Mouse (Mus musculus): ENCODE results near the gene Fgfr2. TPM values are rescaled to one million over a fixed set of nuclear protein-coding genes. Genes with fewer than 3 reads are reported as not detected.

The Fgfr2 gene
- polyA plus RNA-seq, 1 experiment from 2014 or later: 106 TPM

GRCm38 (mm10) chr7:132982639-132983038 lies 140.5 kb downstream of the Fgfr2 start:
- Histone ChIP-seq H3K4me2 (ENCODE audit: low read depth, low read length) (no peak overlapping the region), H3K27ac (replicated peaks; ENCODE audit: low read depth, low read length) (no peak overlapping the region), H3K9ac (ENCODE audit: low read depth, low read length) (no peak overlapping the region), H3K36me3 (ENCODE audit: control insufficient read depth, insufficient read depth, low read length) (peaks cover 62% of the 10 kb centered on the region), H3K9me3 (ENCODE audit: control insufficient read depth, low read length) (no peaks in the 10 kb centered on the region), H3K4me1 (ENCODE audit: control insufficient read depth, insufficient read depth, low read length) (no peaks in the 10 kb centered on the region), H3K27me3 (replicated peaks; ENCODE audit: control insufficient read depth, insufficient read depth, low read length) (no peaks in the 10 kb centered on the region), H3K4me3 (ENCODE audit: low read depth, low read length) (no peak overlapping the region)
- DNase-seq (ENCODE audit: low spot score): no peak
- ATAC-seq (ENCODE audit: low read depth): no peak
- 81% methylated on average over 3 of the region's 3 CpGs for WGBS

- H3K9ac ChIP-seq (ENCODE audit: low read depth, low read length): no peak overlapping the region
- no peak overlapping the region for H3K4me3 ChIP-seq (ENCODE audit: low read depth, low read length)
- H3K4me2 ChIP-seq (ENCODE audit: low read depth, low read length): no peak overlapping the region
- peaks cover 55% of the 10 kb centered on the region for H3K36me3 ChIP-seq (ENCODE audit: control insufficient read depth, insufficient read depth, low read length)
- WGBS: 95% methylated on average over 2 of the region's 2 CpGs
- no peak for DNase-seq (ENCODE audit: low spot score)
- no peaks in the 10 kb centered on the region for H3K4me1 ChIP-seq (ENCODE audit: control insufficient read depth, insufficient read depth, low read length)
- H3K9me3 ChIP-seq (ENCODE audit: control insufficient read depth, low read length): no peaks in the 10 kb centered on the region
- H3K27ac ChIP-seq (replicated peaks; ENCODE audit: low read depth, low read length): no peak overlapping the region
- no peaks in the 10 kb centered on the region for H3K27me3 ChIP-seq (replicated peaks; ENCODE audit: control insufficient read depth, insufficient read depth, low read length)
- no peak for ATAC-seq (ENCODE audit: low read depth)
Observed at GRCm38 (mm10) chr7:132977981-132978380, 145.2 kb downstream of the Fgfr2 start.

- Histone ChIP-seq H3K27ac (replicated peaks; ENCODE audit: low read depth, low read length) (no peak overlapping the region), H3K27me3 (replicated peaks; ENCODE audit: control insufficient read depth, insufficient read depth, low read length) (no peaks in the 10 kb centered on the region), H3K9ac (ENCODE audit: low read depth, low read length) (no peak overlapping the region), H3K4me3 (ENCODE audit: low read depth, low read length) (no peak overlapping the region), H3K4me1 (ENCODE audit: control insufficient read depth, insufficient read depth, low read length) (no peaks in the 10 kb centered on the region), H3K9me3 (ENCODE audit: control insufficient read depth, low read length) (no peaks in the 10 kb centered on the region), H3K36me3 (ENCODE audit: control insufficient read depth, insufficient read depth, low read length) (peaks cover 47% of the 10 kb centered on the region), H3K4me2 (ENCODE audit: low read depth, low read length) (no peak overlapping the region)
- no peak for DNase-seq (ENCODE audit: low spot score)
- no peak for ATAC-seq (ENCODE audit: low read depth)
- WGBS: 88% methylated on average over 2 of the region's 2 CpGs
Observed at GRCm38 (mm10) chr7:132976079-132976478, 147.1 kb downstream of the Fgfr2 start.

- H3K4me3 ChIP-seq (ENCODE audit: low read depth, low read length): no peak overlapping the region
- H3K27me3 ChIP-seq (replicated peaks; ENCODE audit: control insufficient read depth, insufficient read depth, low read length): no peaks in the 10 kb centered on the region
- no peak overlapping the region for H3K4me2 ChIP-seq (ENCODE audit: low read depth, low read length)
- WGBS: 91% methylated on average over 2 of the region's 2 CpGs
- H3K4me1 ChIP-seq (ENCODE audit: control insufficient read depth, insufficient read depth, low read length): no peaks in the 10 kb centered on the region
- ATAC-seq (ENCODE audit: low read depth) (no peak), DNase-seq (ENCODE audit: low spot score) (no peak)
- peaks cover 39% of the 10 kb centered on the region for H3K36me3 ChIP-seq (ENCODE audit: control insufficient read depth, insufficient read depth, low read length)
- H3K9ac ChIP-seq (ENCODE audit: low read depth, low read length): no peak overlapping the region
- no peak overlapping the region for H3K27ac ChIP-seq (replicated peaks; ENCODE audit: low read depth, low read length)
- H3K9me3 ChIP-seq (ENCODE audit: control insufficient read depth, low read length): no peaks in the 10 kb centered on the region
Observed at GRCm38 (mm10) chr7:132972079-132972478, 151.1 kb downstream of the Fgfr2 start.

GRCm38 (mm10) chr7:132965707-132966106 lies 157.4 kb downstream of the Fgfr2 start:
- H3K27ac ChIP-seq (replicated peaks; ENCODE audit: low read depth, low read length): no peak overlapping the region

GRCm38 (mm10) chr7:132964395-132964794 lies 158.8 kb downstream of the Fgfr2 start:
- Histone ChIP-seq H3K4me1 (ENCODE audit: control insufficient read depth, insufficient read depth, low read length) (no peaks in the 10 kb centered on the region), H3K4me3 (ENCODE audit: low read depth, low read length) (no peak overlapping the region), H3K27me3 (replicated peaks; ENCODE audit: control insufficient read depth, insufficient read depth, low read length) (no peaks in the 10 kb centered on the region), H3K9me3 (ENCODE audit: control insufficient read depth, low read length) (no peaks in the 10 kb centered on the region), H3K4me2 (ENCODE audit: low read depth, low read length) (no peak overlapping the region), H3K36me3 (ENCODE audit: control insufficient read depth, insufficient read depth, low read length) (0 out of 2 replicates have a peak, but pooled peaks cover 3% of the 10 kb centered on the region), H3K27ac (replicated peaks; ENCODE audit: low read depth, low read length) (no peak overlapping the region), H3K9ac (ENCODE audit: low read depth, low read length) (no peak overlapping the region)
- 82% methylated on average over 3 of the region's 3 CpGs for WGBS
- no peak for DNase-seq (ENCODE audit: low spot score)
- no peak for ATAC-seq (ENCODE audit: low read depth)

More at GRCm38 (mm10) chr7:132965707-132966106, 157.4 kb downstream of the Fgfr2 start:
- Histone ChIP-seq H3K4me1 (ENCODE audit: control insufficient read depth, insufficient read depth, low read length) (no peaks in the 10 kb centered on the region), H3K9ac (ENCODE audit: low read depth, low read length) (no peak overlapping the region), H3K9me3 (ENCODE audit: control insufficient read depth, low read length) (no peaks in the 10 kb centered on the region), H3K36me3 (ENCODE audit: control insufficient read depth, insufficient read depth, low read length) (peaks cover 3% of the 10 kb centered on the region; the same call in 1 of the 2 replicates), H3K27me3 (replicated peaks; ENCODE audit: control insufficient read depth, insufficient read depth, low read length) (no peaks in the 10 kb centered on the region), H3K4me2 (ENCODE audit: low read depth, low read length) (no peak overlapping the region), H3K4me3 (ENCODE audit: low read depth, low read length) (no peak overlapping the region)
- WGBS: 79% methylated on average over 2 of the region's 2 CpGs
- ATAC-seq (ENCODE audit: low read depth) (no peak), DNase-seq (ENCODE audit: low spot score) (no peak)

- Histone ChIP-seq H3K27ac (replicated peaks; ENCODE audit: low read depth, low read length) (no peak overlapping the region), H3K4me3 (ENCODE audit: low read depth, low read length) (no peak overlapping the region), H3K36me3 (ENCODE audit: control insufficient read depth, insufficient read depth, low read length) (no peaks in the 10 kb centered on the region), H3K27me3 (replicated peaks; ENCODE audit: control insufficient read depth, insufficient read depth, low read length) (no peaks in the 10 kb centered on the region), H3K9me3 (ENCODE audit: control insufficient read depth, low read length) (no peaks in the 10 kb centered on the region), H3K4me1 (ENCODE audit: control insufficient read depth, insufficient read depth, low read length) (no peaks in the 10 kb centered on the region), H3K9ac (ENCODE audit: low read depth, low read length) (no peak overlapping the region), H3K4me2 (ENCODE audit: low read depth, low read length) (no peak overlapping the region)
- no peak for ATAC-seq (ENCODE audit: low read depth)
- WGBS: 84% methylated on average over 3 of the region's 3 CpGs
- DNase-seq (ENCODE audit: low spot score): no peak
Observed at GRCm38 (mm10) chr7:132950613-132951012, 172.5 kb downstream of the Fgfr2 start.

GRCm38 (mm10) chr7:132949968-132950367 lies 173.2 kb downstream of the Fgfr2 start:
- no peak overlapping the region for H3K4me3 ChIP-seq (ENCODE audit: low read depth, low read length)
- no peaks in the 10 kb centered on the region for H3K4me1 ChIP-seq (ENCODE audit: control insufficient read depth, insufficient read depth, low read length)
- no peak overlapping the region for H3K9ac ChIP-seq (ENCODE audit: low read depth, low read length)
- H3K27ac ChIP-seq (replicated peaks; ENCODE audit: low read depth, low read length): no peak overlapping the region
- no peak overlapping the region for H3K4me2 ChIP-seq (ENCODE audit: low read depth, low read length)
- no peaks in the 10 kb centered on the region for H3K27me3 ChIP-seq (replicated peaks; ENCODE audit: control insufficient read depth, insufficient read depth, low read length)
- H3K9me3 ChIP-seq (ENCODE audit: control insufficient read depth, low read length): no peaks in the 10 kb centered on the region
- no peaks in the 10 kb centered on the region for H3K36me3 ChIP-seq (ENCODE audit: control insufficient read depth, insufficient read depth, low read length)
- ATAC-seq (ENCODE audit: low read depth) (no peak), DNase-seq (ENCODE audit: low spot score) (no peak)
- 89% methylated on average over 4 of the region's 4 CpGs for WGBS

GRCm38 (mm10) chr7:132940569-132940968 lies 182.6 kb downstream of the Fgfr2 start:
- no peaks in the 10 kb centered on the region for H3K36me3 ChIP-seq (ENCODE audit: control insufficient read depth, insufficient read depth, low read length)
- H3K27ac ChIP-seq (replicated peaks; ENCODE audit: low read depth, low read length): no peak overlapping the region
- no peaks in the 10 kb centered on the region for H3K9me3 ChIP-seq (ENCODE audit: control insufficient read depth, low read length)
- H3K27me3 ChIP-seq (replicated peaks; ENCODE audit: control insufficient read depth, insufficient read depth, low read length): no peaks in the 10 kb centered on the region
- WGBS: 88% methylated on average over 2 of the region's 2 CpGs
- DNase-seq (ENCODE audit: low spot score): no peak
- no peak overlapping the region for H3K4me3 ChIP-seq (ENCODE audit: low read depth, low read length)
- no peak for ATAC-seq (ENCODE audit: low read depth)
- peaks cover 9% of the 10 kb centered on the region; the same call in 1 of the 2 replicates for H3K4me1 ChIP-seq (ENCODE audit: control insufficient read depth, insufficient read depth, low read length)
- no peak overlapping the region for H3K4me2 ChIP-seq (ENCODE audit: low read depth, low read length)
- H3K9ac ChIP-seq (ENCODE audit: low read depth, low read length): no peak overlapping the region
